Mouse (Mus musculus) CD4-positive naive resting alpha-beta T cell, adult 57 days (primary cell): ENCODE data around the gene Cstad. TPM values are rescaled to one million over a fixed set of nuclear protein-coding genes. Genes with fewer than 3 reads are reported as not detected.

Experiments used
- total RNA-seq: library from RNA; stranded (reverse); gene quantifications from one replicate; pipeline ENCODE4 v1.2.4, GENCODE M21; 2023

Gene Cstad
- 3.8 TPM for total RNA-seq

DNA sequence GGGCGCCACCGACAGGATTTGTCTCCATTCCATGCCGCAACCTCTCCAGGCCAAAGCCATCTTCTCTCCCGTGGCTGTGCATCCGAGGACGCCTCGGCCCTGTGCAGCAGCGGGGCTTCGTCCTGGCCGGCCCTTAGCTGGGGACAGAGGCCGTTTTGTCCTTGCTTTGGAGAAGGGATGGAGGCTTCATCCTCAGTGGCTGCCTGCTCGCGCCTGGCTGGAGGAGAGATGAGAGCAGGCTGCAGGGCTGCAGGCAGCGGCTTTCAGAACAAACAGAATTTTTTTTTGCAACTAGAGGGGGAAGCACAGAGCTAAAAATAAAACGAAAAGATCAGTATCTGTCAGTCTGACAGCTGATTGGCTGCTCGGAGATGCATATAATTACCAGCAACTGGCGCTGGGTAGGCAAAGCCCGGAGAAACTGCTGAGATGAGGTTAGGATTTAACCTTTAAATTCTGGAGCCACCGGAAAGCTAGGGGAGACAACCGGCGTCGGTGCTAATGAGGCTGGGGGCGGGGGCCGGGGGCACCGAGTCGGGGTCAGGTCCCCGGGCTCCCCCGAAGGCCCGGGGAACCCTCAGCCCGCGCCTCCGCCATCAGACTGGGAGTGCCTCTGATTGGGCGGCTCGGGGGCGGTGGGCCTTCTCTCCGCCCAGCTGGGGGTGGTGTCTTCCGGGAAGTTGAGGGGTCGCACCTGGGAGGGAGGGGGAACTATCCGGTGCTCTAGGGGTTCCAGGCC is at the start of gene Cstad:
TSS of gene Cstad (plus strand) at position 400 of the 739 bp plus-strand sequence.

Other genes with a start within 250 kb of the Cstad start
- 90.2 TPM for gene Sh3glb2, start 235.7 kb upstream of the Cstad start, total RNA-seq
- 20.2 TPM for gene Miga2, start 230.8 kb upstream of the Cstad start, total RNA-seq
- 21.2 TPM for gene Dolpp1, start 202.8 kb upstream of the Cstad start, total RNA-seq
- 8.7 TPM for gene Crat, start 179.2 kb upstream of the Cstad start, total RNA-seq
- 89.9 TPM for gene Ptpa, start 179.0 kb upstream of the Cstad start, total RNA-seq
- 0.27 TPM for gene Ier5l, start 120.8 kb upstream of the Cstad start, total RNA-seq
- gene 1700001O22Rik, start 208.6 kb downstream of the Cstad start, total RNA-seq, result not detected
- 23.3 TPM for gene Ntmt1, start 212.8 kb downstream of the Cstad start, total RNA-seq
- 46.7 TPM for gene Asb6, start 235.3 kb downstream of the Cstad start, total RNA-seq
- gene Prrx2, start 239.9 kb downstream of the Cstad start, total RNA-seq, result not detected